29 mouse cellular contexts compared by ENCODE assay signal in genomic region chr19:47298100-47298499, GRCm38 (mm10).
DNase-seq lines count a peak whose midpoint lies in the region; ATAC-seq and TF ChIP-seq lines count a peak whose summit lies in the region.
"Had no signal": no experiment of that assay in that cellular context is flagged by ENCODE, and none has a peak within 500 bp of the region (broad histone marks: within the 10 kb centered on the region; RNA-seq: fewer than 3 reads in every experiment).

No protein-coding gene starts in this region.

- TF ChIP-seq CTCF in heart, adult 2 months (IDR thresholded peaks at IDR 0.05), result no peak
- no peak for TF ChIP-seq CTCF in CH12.LX (conservative IDR thresholded peaks at IDR 0.05 in 1 of 2, IDR thresholded peaks at IDR 0.05 in 1 of 2; ENCODE audit: low read depth in 2 of 2, low read length in 2 of 2)

- H3K9ac ChIP-seq in heart, adult 2 months (ENCODE audit: low read depth, low read length), result no peak overlapping the region
- no peak overlapping the region for H3K9ac ChIP-seq in CH12.LX (ENCODE audit: insufficient read depth, low read depth)
- no peak overlapping the region for H3K9ac ChIP-seq in embryonic facial prominence, embryonic 14.5 days (ENCODE audit: low read depth, low read length)
- no peak overlapping the region for H3K9ac ChIP-seq in limb, embryonic 15.5 days
- H3K9ac ChIP-seq: embryonic facial prominence, embryonic 12.5 days; heart, embryonic 15.5 days; hindbrain, embryonic 13.5 days; limb, embryonic 12.5 days; liver, embryonic 13.5 days; midbrain, embryonic 15.5 days had no signal

- no peak for TF ChIP-seq RAD21 in CH12.LX (IDR thresholded peaks at IDR 0.05; ENCODE audit: low read depth, low read length)

- DNase-seq in heart, adult 2 months, result no peak
- DNase-seq in heart, adult 18-20 months, result no peak
- peak; percentile 12 for DNase-seq in CH12.LX (ENCODE audit: extremely low read depth)
- no peak for DNase-seq in embryonic facial prominence, embryonic 14.5 days (ENCODE audit: low spot score)
- DNase-seq in right cerebral cortex, postnatal 14 days, result no peak
- DNase-seq: adrenal gland, postnatal 10 days; B cell, adult 2 months; cerebellum, adult 9-10 months; cerebellum, postnatal 36 days; gastrocnemius, postnatal 36 days; kidney, adult 8-10 months; kidney, postnatal 4 days; liver, embryonic 13.5 days; lung, adult 18-20 months; spleen, adult 18-20 months; thymus, adult 18-20 months; thymus, postnatal 25 days had no signal

- in situ Hi-C loops in CH12.LX (cut with MboI; ENCODE audit: low pct_ligation_motif_present, low pct_unique_long_range_greater_than_20kb, low sequenced_read_pairs), result no loop called here

- H3K27me3 ChIP-seq in heart, adult 2 months (ENCODE audit: control insufficient read depth, insufficient read depth, low read length), result no peaks in the 10 kb centered on the region
- H3K27me3 ChIP-seq in CH12.LX (replicated peaks), result no peaks in the 10 kb centered on the region
- H3K27me3 ChIP-seq in embryonic facial prominence, embryonic 14.5 days (replicated peaks; ENCODE audit: control insufficient read depth, insufficient read depth, low read length), result no peaks in the 10 kb centered on the region
- no peaks in the 10 kb centered on the region for H3K27me3 ChIP-seq in limb, embryonic 15.5 days
- H3K27me3 ChIP-seq: embryonic facial prominence, embryonic 12.5 days; heart, embryonic 15.5 days; hindbrain, embryonic 13.5 days; limb, embryonic 12.5 days; liver, embryonic 13.5 days; midbrain, embryonic 15.5 days had no signal

- no peak overlapping the region for H3K4me2 ChIP-seq in CH12.LX (ENCODE audit: insufficient read depth, low read depth, poor library complexity, severe bottlenecking)
- no peak overlapping the region for H3K4me2 ChIP-seq in embryonic facial prominence, embryonic 14.5 days (ENCODE audit: low read depth, low read length)
- no peak overlapping the region for H3K4me2 ChIP-seq in limb, embryonic 15.5 days
- H3K4me2 ChIP-seq: embryonic facial prominence, embryonic 12.5 days; heart, embryonic 15.5 days; hindbrain, embryonic 13.5 days; limb, embryonic 12.5 days; liver, embryonic 13.5 days; midbrain, embryonic 15.5 days had no signal

- WGBS in heart, adult 2 months, result 72% methylated on average over 11 of the region's 11 CpGs
- WGBS in embryonic facial prominence, embryonic 14.5 days, result 78% methylated on average over 11 of the region's 11 CpGs
- WGBS in limb, embryonic 15.5 days, result 70% methylated on average over 11 of the region's 11 CpGs

- peak overlapping the region; percentile 47 for H3K27ac ChIP-seq in heart, adult 2 months
- no peak overlapping the region for H3K27ac ChIP-seq in CH12.LX (ENCODE audit: insufficient read depth, low read depth)
- peak overlapping the region; percentile 74 for H3K27ac ChIP-seq in embryonic facial prominence, embryonic 14.5 days (replicated peaks; ENCODE audit: low read depth, low read length)
- H3K27ac ChIP-seq in limb, embryonic 15.5 days, result peak overlapping the region; percentile 63; the same call in 1 of the 2 replicates
- H3K27ac ChIP-seq: heart, embryonic 10.5 days; heart, embryonic 15.5 days; hindbrain, embryonic 13.5 days; kidney, postnatal 0 days; liver, embryonic 13.5 days; midbrain, embryonic 15.5 days; stomach, postnatal 0 days had no signal

- dilution Hi-C loops in CH12.LX (cut with MboI; ENCODE audit: extremely low pct_ligation_motif_present, extremely low pct_unique_long_range_greater_than_20kb, low sequenced_read_pairs), result no loop called here

- H3K4me3 ChIP-seq in heart, adult 2 months, result no peak overlapping the region
- H3K4me3 ChIP-seq in CH12.LX (replicated peaks in 1 of 3; ENCODE audit: low read depth in 2 of 3, low read length in 2 of 3, poor library complexity in 1 of 3), result no peak overlapping the region
- no peak overlapping the region for H3K4me3 ChIP-seq in embryonic facial prominence, embryonic 14.5 days (ENCODE audit: low read depth, low read length)
- no peak overlapping the region for H3K4me3 ChIP-seq in limb, embryonic 15.5 days
- H3K4me3 ChIP-seq: embryonic facial prominence, embryonic 12.5 days; heart, embryonic 10.5 days; heart, embryonic 15.5 days; hindbrain, embryonic 13.5 days; limb, embryonic 12.5 days; liver, embryonic 13.5 days; midbrain, embryonic 15.5 days had no signal

- no peaks in the 10 kb centered on the region for H3K36me3 ChIP-seq in heart, adult 2 months (ENCODE audit: control insufficient read depth, insufficient read depth, low read length)
- H3K36me3 ChIP-seq in CH12.LX (replicated peaks in 1 of 2; ENCODE audit: control insufficient read depth in 1 of 2, insufficient read depth in 1 of 2, low read length in 1 of 2), result peaks cover 0 to 23% of the 10 kb centered on the region in 2 experiments
- peaks cover 54% of the 10 kb centered on the region; the same call in 1 of the 2 replicates for H3K36me3 ChIP-seq in embryonic facial prominence, embryonic 14.5 days (ENCODE audit: control insufficient read depth, insufficient read depth, low read length)
- H3K36me3 ChIP-seq in limb, embryonic 15.5 days, result peaks cover 35% of the 10 kb centered on the region
- H3K36me3 ChIP-seq: hindbrain, embryonic 13.5 days; liver, embryonic 13.5 days; midbrain, embryonic 15.5 days had no signal

- no peak for ATAC-seq in embryonic facial prominence, embryonic 14.5 days (ENCODE audit: low read depth)
- no peak for ATAC-seq in limb, embryonic 15.5 days (ENCODE audit: insufficient number of reproducible peaks, low FRiP score, low TSS enrichment, low read depth)
- ATAC-seq: forebrain, embryonic 14.5 days; intestine, embryonic 16.5 days; lung, postnatal 0 days; midbrain, embryonic 15.5 days had no signal

- TF ChIP-seq EP300 in heart, adult 2 months (IDR thresholded peaks at IDR 0.05; ENCODE audit: insufficient read depth, low read depth, low read length), result no peak
- no peak for TF ChIP-seq EP300 in CH12.LX (IDR thresholded peaks at IDR 0.05; ENCODE audit: low read length)

- H3K4me1 ChIP-seq in heart, adult 2 months (ENCODE audit: control insufficient read depth, insufficient read depth, low read length), result peaks cover 15% of the 10 kb centered on the region
- peaks cover 4 to 17% of the 10 kb centered on the region in 2 experiments for H3K4me1 ChIP-seq in CH12.LX (ENCODE audit: control insufficient read depth in 1 of 2, insufficient read depth in 2 of 2)
- H3K4me1 ChIP-seq in embryonic facial prominence, embryonic 14.5 days (ENCODE audit: control insufficient read depth, insufficient read depth, low read length), result peaks cover 41% of the 10 kb centered on the region
- H3K4me1 ChIP-seq in limb, embryonic 15.5 days, result peaks cover 74% of the 10 kb centered on the region

- H3K9me3 ChIP-seq in CH12.LX (replicated peaks; ENCODE audit: low read length), result no peaks in the 10 kb centered on the region
- H3K9me3 ChIP-seq in embryonic facial prominence, embryonic 14.5 days (ENCODE audit: control insufficient read depth, low read length), result no peaks in the 10 kb centered on the region
- H3K9me3 ChIP-seq in limb, embryonic 15.5 days, result no peaks in the 10 kb centered on the region
- H3K9me3 ChIP-seq: embryonic facial prominence, embryonic 12.5 days; heart, embryonic 10.5 days; heart, embryonic 15.5 days; hindbrain, embryonic 13.5 days; limb, embryonic 12.5 days; liver, embryonic 13.5 days; midbrain, embryonic 15.5 days had no signal

- H3K79me2 ChIP-seq in heart, adult 2 months (replicated peaks; ENCODE audit: control insufficient read depth, insufficient read depth, low read length), result no peaks in the 10 kb centered on the region
- no peaks in the 10 kb centered on the region for H3K79me2 ChIP-seq in CH12.LX (replicated peaks; ENCODE audit: control insufficient read depth, extremely low read depth, insufficient read depth, poor library complexity, severe bottlenecking)

- intact Hi-C loops in heart, adult 2 months (cut with DNase I), result no loop called here

- no peak for TF ChIP-seq POLR2A in heart, adult 2 months (IDR thresholded peaks at IDR 0.05; ENCODE audit: insufficient read depth, low read depth, low read length)
- TF ChIP-seq POLR2A in CH12.LX (IDR thresholded peaks at IDR 0.05; ENCODE audit: low read depth, low read length), result no peak

TF ChIP-seq in CH12.LX, 34 proteins besides CTCF, POLR2A, EP300 and RAD21:
- TF ChIP-seq MEF2A (IDR thresholded peaks at IDR 0.05; ENCODE audit: borderline replicate concordance, low read depth, low read length), result no peak
- TF ChIP-seq MAFK (IDR thresholded peaks at IDR 0.05; ENCODE audit: insufficient replicate concordance, low read length), result no peak
- no peak for TF ChIP-seq PAX5 (IDR thresholded peaks at IDR 0.05; ENCODE audit: low read length)
- no peak for TF ChIP-seq CHD1 (IDR thresholded peaks at IDR 0.05; ENCODE audit: low read depth, low read length)
- TF ChIP-seq MAZ (IDR thresholded peaks at IDR 0.05; ENCODE audit: low read depth, low read length), result no peak
- no peak for TF ChIP-seq USF1 (IDR thresholded peaks at IDR 0.05; ENCODE audit: low read depth, low read length)
- no peak for TF ChIP-seq HCFC1 (IDR thresholded peaks at IDR 0.05; ENCODE audit: low read depth, low read length)
- TF ChIP-seq USF2 (conservative IDR thresholded peaks at IDR 0.05; ENCODE audit: low read depth, low read length), result no peak
- TF ChIP-seq SIN3A (IDR thresholded peaks at IDR 0.05; ENCODE audit: low read length), result no peak
- no peak for TF ChIP-seq BHLHE40 (IDR thresholded peaks at IDR 0.05; ENCODE audit: low read depth, low read length)
- no peak for TF ChIP-seq UBTF (IDR thresholded peaks at IDR 0.05; ENCODE audit: low read depth, low read length)
- no peak for TF ChIP-seq ZKSCAN1 (IDR thresholded peaks at IDR 0.05; ENCODE audit: borderline replicate concordance, low read depth, low read length)
- no peak for TF ChIP-seq GABPA (IDR thresholded peaks at IDR 0.05; ENCODE audit: insufficient replicate concordance, low read depth, low read length)
- no peak for TF ChIP-seq CHD2 (IDR thresholded peaks at IDR 0.05; ENCODE audit: low read length)
- TF ChIP-seq KAT2A (IDR thresholded peaks at IDR 0.05; ENCODE audit: insufficient replicate concordance, low read length), result no peak
- TF ChIP-seq NELFE (IDR thresholded peaks at IDR 0.05; ENCODE audit: low read depth, low read length), result no peak
- TF ChIP-seq E2F4 (IDR thresholded peaks at IDR 0.05; ENCODE audit: insufficient replicate concordance, low read depth, low read length), result no peak
